Mouse (Mus musculus): Measurements from ENCODE around the gene Supt4a.

DNA sequence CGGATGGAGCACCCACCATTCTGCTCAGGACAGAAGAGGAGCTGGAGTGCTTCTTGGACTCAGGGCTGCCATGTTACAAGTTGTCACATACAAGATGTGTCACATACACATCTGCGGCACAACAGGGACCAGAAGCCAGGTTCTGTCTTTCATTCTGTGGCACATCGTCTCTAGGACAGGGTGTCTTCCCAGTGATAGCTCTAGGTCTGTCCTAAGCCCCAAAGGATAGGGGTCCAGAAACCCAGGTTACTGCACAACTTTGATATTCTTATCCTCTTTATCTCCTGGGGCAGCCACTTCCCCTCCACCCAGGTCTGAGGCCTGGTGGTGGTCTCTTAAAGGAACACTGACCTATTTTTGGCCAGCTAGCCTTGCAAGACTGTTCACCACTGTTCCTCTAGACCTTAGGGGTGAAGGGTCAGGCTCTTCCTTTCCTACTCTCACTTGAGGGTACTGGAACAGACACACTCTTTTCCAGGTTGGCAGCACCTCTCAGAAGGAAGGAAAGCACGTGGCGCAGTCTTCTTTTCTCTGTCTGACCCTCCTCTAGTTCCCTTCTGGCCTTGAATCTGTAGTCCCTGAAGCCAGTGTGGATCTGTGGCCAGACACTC, 16.6 kb downstream of the Supt4a start:
- TF ChIP-seq MXI1 (IDR thresholded peaks at IDR 0.05; ENCODE audit: low read depth, low read length) (no peak), ZNF384 (IDR thresholded peaks at IDR 0.05; ENCODE audit: low read depth, low read length) (no peak), POLR2A (IDR thresholded peaks at IDR 0.05; ENCODE audit: low read depth, low read length) (peak; percentile 16; the same call in 1 of the 2 replicates), E2F4 (IDR thresholded peaks at IDR 0.05; ENCODE audit: insufficient replicate concordance, low read depth, low read length) (no peak)
